Mouse (Mus musculus): ENCODE results near the gene Rtl1. TPM values are rescaled to one million over a fixed set of nuclear protein-coding genes. Genes with fewer than 3 reads are reported as not detected.
A peak's percentile ranks its signal among the peaks of the same experiment; 100 is the strongest.

Rtl1 gene
- polyA plus RNA-seq, 1 experiment from 2014 or later: 1.7 TPM

- ATAC-seq (ENCODE audit: insufficient read depth, low FRiP score, low read depth): no peak
- Histone ChIP-seq H3K27me3 (replicated peaks) (no peaks in the 10 kb centered on the region), H3K36me3 (peaks cover 43% of the 10 kb centered on the region), H3K9me3 (no peaks in the 10 kb centered on the region), H3K27ac (no peak overlapping the region), H3K4me3 (replicated peaks) (no peak overlapping the region), H3K4me2 (no peak overlapping the region), H3K9ac (no peak overlapping the region), H3K4me1 (0 out of 2 replicates have a peak, but pooled peaks cover 9% of the 10 kb centered on the region)
- WGBS: 52% methylated on average over 13 of the region's 13 CpGs
These were observed 8.7 kb upstream of the Rtl1 start for GRCm38 (mm10) chr12:109608576-109609440.

GRCm38 (mm10) chr12:109607953-109608352, 7.8 kb upstream of the Rtl1 start:
- Histone ChIP-seq H3K9ac (no peak overlapping the region), H3K4me2 (no peak overlapping the region), H3K27ac (no peak overlapping the region), H3K27me3 (replicated peaks) (no peaks in the 10 kb centered on the region), H3K4me3 (replicated peaks) (no peak overlapping the region), H3K9me3 (no peaks in the 10 kb centered on the region), H3K36me3 (peaks cover 42% of the 10 kb centered on the region), H3K4me1 (0 out of 2 replicates have a peak, but pooled peaks cover 7% of the 10 kb centered on the region)
- 45% methylated on average over 9 of the region's 9 CpGs for WGBS
- ATAC-seq (ENCODE audit: insufficient read depth, low FRiP score, low read depth): no peak

GRCm38 (mm10) chr12:109607191-109607590, 7.1 kb upstream of the Rtl1 start:
- Histone ChIP-seq H3K27ac (no peak overlapping the region), H3K27me3 (replicated peaks) (no peaks in the 10 kb centered on the region), H3K9ac (no peak overlapping the region), H3K4me3 (replicated peaks) (no peak overlapping the region), H3K4me2 (no peak overlapping the region), H3K36me3 (peaks cover 42% of the 10 kb centered on the region), H3K4me1 (0 out of 2 replicates have a peak, but pooled peaks cover 6% of the 10 kb centered on the region), H3K9me3 (no peaks in the 10 kb centered on the region)
- ATAC-seq (ENCODE audit: insufficient read depth, low FRiP score, low read depth): no peak
- WGBS: 84% methylated on average over 9 of the region's 9 CpGs

- ATAC-seq (ENCODE audit: insufficient read depth, low FRiP score, low read depth): no peak
- no peaks in the 10 kb centered on the region for H3K27me3 ChIP-seq (replicated peaks)
- no peaks in the 10 kb centered on the region for H3K9me3 ChIP-seq
- H3K4me3 ChIP-seq (replicated peaks): no peak overlapping the region
- H3K36me3 ChIP-seq: peaks cover 28% of the 10 kb centered on the region
- H3K27ac ChIP-seq: no peak overlapping the region
- no peak overlapping the region for H3K9ac ChIP-seq
- no peak overlapping the region for H3K4me2 ChIP-seq
- WGBS: 74% methylated on average over 16 of the region's 16 CpGs
- H3K4me1 ChIP-seq: 0 out of 2 replicates have a peak, but pooled peaks cover 2% of the 10 kb centered on the region
These were observed 5.0 kb upstream of the Rtl1 start for GRCm38 (mm10) chr12:109604982-109605721.

GRCm38 (mm10) chr12:109598551-109599250, 1.4 kb downstream of the Rtl1 start:
- Histone ChIP-seq H3K4me2 (no peak overlapping the region), H3K4me3 (replicated peaks) (no peak overlapping the region), H3K4me1 (peaks cover 16% of the 10 kb centered on the region), H3K9me3 (no peaks in the 10 kb centered on the region), H3K36me3 (0 out of 2 replicates have a peak, but pooled peaks cover 3% of the 10 kb centered on the region), H3K27ac (no peak overlapping the region), H3K27me3 (replicated peaks) (no peaks in the 10 kb centered on the region), H3K9ac (no peak overlapping the region)
- 55% methylated on average over 12 of the region's 12 CpGs for WGBS
- no peak for ATAC-seq (ENCODE audit: insufficient read depth, low FRiP score, low read depth)

- no peak overlapping the region for H3K4me3 ChIP-seq (replicated peaks)
- H3K36me3 ChIP-seq: peaks cover 10% of the 10 kb centered on the region; the same call in 1 of the 2 replicates
- H3K4me2 ChIP-seq: no peak overlapping the region; the same call in 1 of the 2 replicates
- peak overlapping the region; percentile 87 for H3K27ac ChIP-seq
- H3K9ac ChIP-seq: no peak overlapping the region
- no peaks in the 10 kb centered on the region for H3K9me3 ChIP-seq
- no peaks in the 10 kb centered on the region for H3K27me3 ChIP-seq (replicated peaks)
- ATAC-seq (ENCODE audit: insufficient read depth, low FRiP score, low read depth): no peak; the same call in 1 of the 2 replicates
- peaks cover 16% of the 10 kb centered on the region for H3K4me1 ChIP-seq
- 35% methylated on average over 3 of the region's 3 CpGs for WGBS
These were observed 3.4 kb downstream of the Rtl1 start for GRCm38 (mm10) chr12:109596726-109597125.

- Histone ChIP-seq H3K36me3 (peaks cover 10% of the 10 kb centered on the region; the same call in 1 of the 2 replicates), H3K4me2 (no peak overlapping the region; the same call in 1 of the 2 replicates), H3K9me3 (no peaks in the 10 kb centered on the region), H3K27ac (peak overlapping the region; percentile 87), H3K4me1 (peaks cover 16% of the 10 kb centered on the region), H3K27me3 (replicated peaks) (no peaks in the 10 kb centered on the region), H3K4me3 (replicated peaks) (no peak overlapping the region), H3K9ac (no peak overlapping the region)
- ATAC-seq (ENCODE audit: insufficient read depth, low FRiP score, low read depth): peak; percentile 33; the same call in 1 of the 2 replicates
- WGBS: 24% methylated on average over 8 of the region's 8 CpGs
These were observed 3.9 kb downstream of the Rtl1 start for GRCm38 (mm10) chr12:109596232-109596631.

GRCm38 (mm10) chr12:109595753-109596152, 4.4 kb downstream of the Rtl1 start:
- no peaks in the 10 kb centered on the region for H3K9me3 ChIP-seq
- H3K36me3 ChIP-seq: peaks cover 10% of the 10 kb centered on the region; the same call in 1 of the 2 replicates
- peak overlapping the region; percentile 87 for H3K27ac ChIP-seq
- no peaks in the 10 kb centered on the region for H3K27me3 ChIP-seq (replicated peaks)
- no peak overlapping the region for H3K9ac ChIP-seq
- ATAC-seq (ENCODE audit: insufficient read depth, low FRiP score, low read depth): no peak; the same call in 1 of the 2 replicates
- H3K4me2 ChIP-seq: no peak overlapping the region; the same call in 1 of the 2 replicates
- peaks cover 16% of the 10 kb centered on the region for H3K4me1 ChIP-seq
- WGBS: 52% methylated on average over 6 of the region's 6 CpGs
- H3K4me3 ChIP-seq (replicated peaks): no peak overlapping the region

- no peak for ATAC-seq (ENCODE audit: insufficient read depth, low FRiP score, low read depth)
- Histone ChIP-seq H3K27ac (peak overlapping the region; percentile 87), H3K27me3 (replicated peaks) (no peaks in the 10 kb centered on the region), H3K9me3 (no peaks in the 10 kb centered on the region), H3K4me1 (peaks cover 16% of the 10 kb centered on the region), H3K4me3 (replicated peaks) (no peak overlapping the region), H3K36me3 (peaks cover 16% of the 10 kb centered on the region; the same call in 1 of the 2 replicates), H3K4me2 (no peak overlapping the region), H3K9ac (no peak overlapping the region)
- 77% methylated on average over 7 of the region's 7 CpGs for WGBS
These were observed 5.2 kb downstream of the Rtl1 start for GRCm38 (mm10) chr12:109594961-109595360.

GRCm38 (mm10) chr12:109582185-109582584, 17.9 kb downstream of the Rtl1 start:
- H3K9ac ChIP-seq: no peak overlapping the region
- H3K4me1 ChIP-seq: no peaks in the 10 kb centered on the region
- H3K27ac ChIP-seq: no peak overlapping the region
- H3K27me3 ChIP-seq (replicated peaks): no peaks in the 10 kb centered on the region
- H3K36me3 ChIP-seq: peaks cover 3% of the 10 kb centered on the region; the same call in 1 of the 2 replicates
- 72% methylated on average over 5 of the region's 5 CpGs for WGBS
- no peaks in the 10 kb centered on the region for H3K9me3 ChIP-seq
- no peak overlapping the region for H3K4me3 ChIP-seq (replicated peaks)
- H3K4me2 ChIP-seq: no peak overlapping the region
- ATAC-seq (ENCODE audit: insufficient read depth, low FRiP score, low read depth): no peak

- Histone ChIP-seq H3K36me3 (peaks cover 20% of the 10 kb centered on the region), H3K27me3 (replicated peaks) (no peaks in the 10 kb centered on the region), H3K4me2 (no peak overlapping the region), H3K4me1 (no peaks in the 10 kb centered on the region), H3K4me3 (replicated peaks) (no peak overlapping the region), H3K9me3 (no peaks in the 10 kb centered on the region), H3K9ac (no peak overlapping the region), H3K27ac (no peak overlapping the region)
- ATAC-seq (ENCODE audit: insufficient read depth, low FRiP score, low read depth): no peak
- 87% methylated on average over 4 of the region's 4 CpGs for WGBS
These were observed 27.9 kb downstream of the Rtl1 start for GRCm38 (mm10) chr12:109572259-109572658.
